Comparison of ENCODE assay signal across 9 mouse cellular contexts in the genomic region with DNA sequence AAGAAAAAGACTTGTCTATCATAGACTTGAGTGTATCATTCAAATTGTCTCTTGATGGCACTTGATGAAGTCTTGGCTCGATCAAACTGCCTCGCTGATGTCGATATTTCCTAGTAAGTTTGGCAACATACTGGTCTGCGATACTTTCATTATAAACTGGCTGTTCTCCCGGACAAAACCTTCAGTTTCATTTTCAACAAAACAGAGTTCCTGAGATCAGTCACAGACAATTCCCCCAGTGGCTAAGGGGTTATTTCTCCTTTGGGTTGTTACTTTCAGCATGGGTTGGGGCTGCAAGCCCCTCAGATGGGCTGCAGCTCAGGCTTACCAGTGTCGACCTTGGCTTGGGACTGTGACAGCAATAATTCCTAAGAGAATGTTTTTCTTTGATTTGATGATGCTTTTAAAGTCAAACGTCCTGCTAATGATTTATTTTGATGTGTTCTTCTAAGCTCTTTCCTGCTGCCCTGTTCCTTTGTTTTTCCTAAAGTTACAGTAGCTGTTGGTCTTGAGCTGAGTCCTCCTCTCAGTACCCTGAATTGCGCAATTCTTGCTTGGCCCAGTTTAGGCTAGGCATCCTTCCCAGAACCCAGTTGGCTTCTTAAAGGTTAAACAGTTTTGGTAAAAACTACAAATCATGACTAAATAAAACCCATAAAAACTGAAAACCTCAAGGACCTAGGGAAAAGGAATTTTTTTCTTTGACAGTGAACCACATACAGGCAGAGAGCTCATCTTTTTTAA.
A peak's percentile ranks its signal among the peaks of the same experiment; 100 is the strongest.
DNase-seq lines count a peak whose midpoint lies in the region; ATAC-seq lines count a peak whose summit lies in the region.
"Had no signal": no experiment of that assay in that cellular context is flagged by ENCODE, and none has a peak within 500 bp of the region (broad histone marks: within the 10 kb centered on the region; RNA-seq: fewer than 3 reads in every experiment).

No protein-coding gene starts in this region.

- peak; percentile 77 to 82 for DNase-seq in heart, adult 18-20 months
- DNase-seq in adrenal gland, postnatal 36 days: peak; percentile 77 to 85
- DNase-seq in heart, postnatal 4 days: peak; percentile 27
- no peak for DNase-seq in embryo, embryonic 9.5 days (ENCODE audit: extremely low spot score)
- DNase-seq in thymus, postnatal 36 days: no peak
- no peak for DNase-seq in cerebellum, adult 9-10 months

- no peak for ATAC-seq in heart, embryonic 12.5 days (ENCODE audit: insufficient number of reproducible peaks, low FRiP score)

- H3K9me3 ChIP-seq in heart, embryonic 12.5 days (replicated peaks): no peaks in the 10 kb centered on the region
- H3K9me3 ChIP-seq: embryonic facial prominence, embryonic 15.5 days had no signal

- H3K9ac ChIP-seq in heart, embryonic 12.5 days: no peak overlapping the region
- H3K9ac ChIP-seq: embryonic facial prominence, embryonic 15.5 days had no signal

- H3K4me1 ChIP-seq in heart, embryonic 12.5 days (replicated peaks): peaks cover 10% of the 10 kb centered on the region

- 73% methylated on average over 8 of the region's 8 CpGs for WGBS in heart, embryonic 12.5 days
- WGBS in macrophage (ENCODE audit: missing documents): 17% methylated on average over 8 of the region's 8 CpGs

- no peaks in the 10 kb centered on the region for H3K27me3 ChIP-seq in heart, embryonic 12.5 days (replicated peaks)
- H3K27me3 ChIP-seq: embryonic facial prominence, embryonic 15.5 days had no signal

- no peak overlapping the region for H3K4me2 ChIP-seq in heart, embryonic 12.5 days
- H3K4me2 ChIP-seq: embryonic facial prominence, embryonic 15.5 days had no signal

- no peak overlapping the region for H3K27ac ChIP-seq in heart, embryonic 12.5 days (ENCODE audit: poor library complexity, severe bottlenecking)
- peak overlapping the region; percentile 57 for H3K27ac ChIP-seq in macrophage
- H3K27ac ChIP-seq: embryonic facial prominence, embryonic 15.5 days had no signal

- H3K36me3 ChIP-seq in heart, embryonic 12.5 days: 0 out of 2 replicates have a peak, but pooled peaks cover 6% of the 10 kb centered on the region
- peaks cover 15% of the 10 kb centered on the region; the same call in 1 of the 2 replicates for H3K36me3 ChIP-seq in macrophage (ENCODE audit: inconsistent target)
- H3K36me3 ChIP-seq: embryonic facial prominence, embryonic 15.5 days had no signal

- H3K79me2 ChIP-seq in macrophage (ENCODE audit: inconsistent target): peaks cover 100% of the 10 kb centered on the region

- H3K4me3 ChIP-seq in heart, embryonic 12.5 days: no peak overlapping the region
- peak overlapping the region; percentile 5; the same call in 1 of the 2 replicates for H3K4me3 ChIP-seq in macrophage (ENCODE audit: inconsistent target)
- H3K4me3 ChIP-seq: embryonic facial prominence, embryonic 15.5 days had no signal

Comparison
In these comparisons a context has a peak if more than half of its experiments do, and no peak if none do; other contexts are left out.
1. DNase-seq: peak in heart, adult 18-20 months (2 of 2), adrenal gland, postnatal 36 days (2 of 2) and heart, postnatal 4 days (single experiment); none in embryo, embryonic 9.5 days (single experiment), thymus, postnatal 36 days (0 of 2) and cerebellum, adult 9-10 months (single experiment).